Mouse (Mus musculus) adrenal gland, postnatal 4 days (tissue): ENCODE results near the gene Sorcs1. TPM values are rescaled to one million over a fixed set of nuclear protein-coding genes. Genes with fewer than 3 reads are reported as not detected.

Source experiments
- DNase-seq, 2 experiments: peaks; one replicate each; pipeline ENCODE4 v3.0.0; 2021 to 2022; ENCODE audit warnings: low spot score in 2 of 2, mixed read lengths in 2 of 2
- total RNA-seq, 2 experiments: library from RNA; stranded (reverse); gene quantifications; 2 replicates each; pipeline ENCODE4 v1.2.3; 2021

Gene Sorcs1
- total RNA-seq, 2 experiments from 2014 or later = 2.4 to 2.7 TPM

DNA sequence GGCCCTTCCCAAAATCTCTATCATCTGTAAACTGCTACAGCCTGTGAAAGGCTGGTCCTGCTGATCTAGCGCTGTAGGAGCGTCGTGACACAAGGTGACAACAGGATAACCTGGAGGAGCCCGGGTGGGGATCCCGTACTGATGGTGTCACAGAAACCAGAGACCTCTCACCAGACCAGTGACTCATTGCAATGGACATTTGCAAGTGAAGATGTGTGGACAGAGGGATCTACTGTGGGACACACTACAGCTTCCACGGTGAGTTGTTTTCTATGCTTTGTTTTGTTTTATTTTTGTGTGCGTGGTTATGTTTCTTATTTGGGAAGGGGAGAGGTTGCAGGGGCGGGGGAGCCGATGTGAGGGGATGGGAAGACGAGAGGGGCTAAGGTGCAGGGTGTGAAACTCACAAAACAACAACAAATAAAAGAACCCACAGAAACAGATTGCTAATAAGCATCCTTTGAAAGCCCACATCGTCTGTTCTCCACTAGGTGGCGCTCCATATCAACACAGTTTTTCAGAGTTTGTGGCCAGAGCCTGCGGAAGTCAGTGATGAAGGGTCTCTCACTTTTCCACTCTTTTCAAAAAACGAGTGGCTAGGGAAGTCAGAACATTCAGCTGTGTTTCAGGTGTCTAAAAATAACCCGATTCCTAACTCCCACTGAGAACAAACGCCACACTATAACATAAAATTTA, 419.6 kb downstream of the Sorcs1 start:
- peak in 1 of 2 experiments; percentile 6 for DNase-seq

DNA sequence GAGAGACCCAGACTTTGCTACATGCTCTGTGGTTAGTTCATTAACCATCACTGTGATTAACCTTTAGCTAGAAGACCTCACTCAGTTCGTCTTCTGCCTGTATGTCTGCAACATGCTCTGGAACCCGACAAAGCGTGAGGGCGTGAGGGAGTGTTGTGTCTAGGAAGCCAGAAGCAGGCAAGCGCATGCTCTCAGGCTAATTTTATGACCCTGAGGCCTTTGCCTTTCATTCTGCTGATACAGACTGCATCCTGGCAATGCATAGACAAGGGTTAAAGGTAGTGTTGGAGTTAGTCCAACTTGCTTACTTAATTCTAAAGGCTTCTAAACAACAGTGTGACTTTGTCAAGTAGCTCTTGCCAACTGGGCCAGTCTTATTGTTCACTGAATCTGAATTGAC, 458.0 kb downstream of the Sorcs1 start:
- DNase-seq = no peak

DNA sequence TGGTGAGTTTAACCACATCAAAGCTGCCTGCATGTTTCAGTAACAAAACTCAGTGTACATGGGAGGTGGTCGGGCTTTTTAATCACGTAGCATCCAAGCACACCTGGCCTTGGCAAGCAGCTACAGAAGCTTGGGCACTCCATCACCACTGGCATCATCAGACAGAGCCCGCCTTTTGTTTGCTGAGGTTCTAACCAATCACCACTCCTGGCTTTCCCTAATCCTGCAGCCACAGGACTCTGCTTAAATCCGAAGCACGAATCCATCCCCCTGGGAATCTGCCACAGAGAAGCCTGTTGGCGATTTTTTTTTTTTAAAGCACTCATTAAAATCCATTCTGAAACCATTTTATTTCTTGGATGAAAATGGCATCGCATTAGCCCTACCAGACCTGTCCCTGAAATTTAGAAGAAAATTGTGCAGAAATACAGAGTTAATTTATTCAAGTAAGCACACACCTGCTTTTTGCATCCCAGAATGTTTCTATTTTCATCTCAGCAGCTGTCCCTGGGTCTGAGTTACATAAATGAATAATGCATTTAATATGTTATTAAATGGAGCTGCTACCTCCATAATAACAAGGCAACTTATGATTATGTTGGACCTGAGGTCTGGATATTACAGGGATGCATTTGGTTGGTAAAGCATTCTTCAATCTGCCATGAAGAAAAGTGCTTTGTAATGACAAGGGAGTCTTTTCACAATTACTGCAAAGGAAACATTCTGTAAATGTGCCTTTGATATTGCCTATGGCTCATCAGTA, 463.8 kb downstream of the Sorcs1 start:
- no peak for DNase-seq

DNA sequence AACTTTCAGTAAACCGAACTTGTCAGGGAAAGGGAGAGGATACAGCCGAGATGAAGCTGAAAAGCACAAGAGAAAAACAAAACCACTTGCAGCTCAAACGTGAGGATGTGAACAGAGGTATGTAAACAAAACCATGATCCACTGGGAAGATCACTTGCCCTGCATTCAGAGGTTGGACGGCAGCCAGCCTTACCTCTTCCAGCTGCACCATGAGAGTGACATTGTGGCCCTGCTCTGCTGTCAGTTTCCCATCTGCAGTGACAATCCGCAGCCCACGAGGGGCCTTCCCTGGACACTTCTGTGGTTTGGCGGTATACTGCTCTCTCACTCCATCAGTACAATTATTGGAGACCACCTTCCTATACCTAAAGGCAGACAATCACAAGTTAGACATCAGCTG, 468.0 kb downstream of the Sorcs1 start:
- DNase-seq = no peak

DNA sequence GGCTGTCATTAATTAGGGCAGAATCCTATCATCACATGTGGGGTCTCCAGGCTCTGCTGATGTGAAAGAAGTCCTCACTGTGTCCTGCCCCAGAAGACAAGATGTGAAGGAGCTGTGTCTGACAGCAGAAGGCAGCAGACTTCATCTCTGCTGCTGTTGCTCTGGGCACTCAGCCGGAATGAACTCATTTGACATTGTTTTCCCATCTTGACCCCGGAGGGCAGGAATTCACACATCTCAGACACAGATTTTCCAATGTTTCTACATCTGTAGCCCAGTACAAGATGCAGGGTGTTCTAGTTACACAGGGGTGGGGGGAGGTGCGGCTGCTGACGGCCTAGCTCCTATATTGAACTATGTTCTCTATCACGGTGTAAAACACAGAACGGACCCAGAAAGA, 474.1 kb downstream of the Sorcs1 start:
- no peak for DNase-seq

DNA sequence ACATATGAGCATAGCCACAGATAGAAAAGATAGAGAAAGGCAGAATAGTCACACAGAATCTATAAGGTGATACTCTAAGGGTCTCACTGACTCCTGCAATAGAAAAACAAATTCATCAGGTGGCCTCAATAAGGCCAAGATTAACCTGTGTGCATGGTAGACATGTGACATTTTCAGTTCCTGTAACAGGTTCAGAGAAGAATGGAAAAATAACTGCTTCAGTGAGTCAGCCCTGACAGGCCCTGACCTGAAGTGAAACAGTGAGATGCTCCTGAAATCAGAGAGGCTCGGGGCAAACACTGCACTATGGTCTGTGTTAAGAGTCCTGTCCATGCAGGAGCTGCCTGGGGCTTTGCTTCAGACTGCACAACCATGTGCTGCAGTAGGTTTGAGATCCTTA, 481.9 kb downstream of the Sorcs1 start:
- no peak for DNase-seq

DNA sequence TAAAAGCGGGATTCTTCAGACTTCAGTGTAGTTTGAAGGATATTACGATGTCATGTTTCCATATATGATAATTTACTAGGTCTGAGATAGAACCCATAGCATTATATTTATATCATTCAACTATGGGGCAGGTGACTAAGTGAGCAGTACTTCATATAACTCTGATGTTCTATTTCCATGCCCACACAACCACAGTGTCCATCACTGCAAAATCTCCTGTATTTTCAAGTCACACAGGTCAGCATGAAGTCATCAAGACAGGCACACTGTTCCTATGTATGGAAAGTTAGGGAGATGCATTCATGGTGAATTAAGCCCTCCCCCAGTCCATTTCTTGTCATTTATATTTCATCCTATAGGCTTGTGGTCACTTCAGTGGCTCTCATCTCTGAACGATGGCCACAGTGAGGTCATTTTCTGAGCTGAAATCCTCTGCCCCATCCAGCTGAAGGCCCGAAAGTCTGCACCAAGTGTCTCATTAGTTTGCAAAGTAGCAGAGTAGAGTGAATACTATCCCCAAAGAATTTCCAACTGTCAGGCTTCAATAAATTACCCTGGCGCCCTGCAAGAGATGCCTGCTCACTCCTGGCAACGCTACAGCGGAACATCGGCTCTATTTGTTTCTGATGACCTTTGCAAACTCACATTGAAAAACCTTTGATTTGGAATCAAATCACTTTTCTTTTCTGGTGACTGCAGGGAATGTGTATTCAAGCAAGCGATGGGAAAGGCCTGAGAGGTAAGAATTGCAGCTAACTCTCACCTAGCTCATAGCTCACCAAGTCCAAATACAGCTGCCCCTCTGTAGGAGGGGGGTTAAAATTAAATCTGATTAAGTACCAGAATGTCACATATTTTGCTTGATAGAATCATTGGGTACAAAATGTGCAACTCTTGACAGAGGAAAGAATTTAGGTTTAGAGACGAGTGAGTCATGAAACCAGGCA, 492.4 kb downstream of the Sorcs1 start:
- DNase-seq = no peak

DNA sequence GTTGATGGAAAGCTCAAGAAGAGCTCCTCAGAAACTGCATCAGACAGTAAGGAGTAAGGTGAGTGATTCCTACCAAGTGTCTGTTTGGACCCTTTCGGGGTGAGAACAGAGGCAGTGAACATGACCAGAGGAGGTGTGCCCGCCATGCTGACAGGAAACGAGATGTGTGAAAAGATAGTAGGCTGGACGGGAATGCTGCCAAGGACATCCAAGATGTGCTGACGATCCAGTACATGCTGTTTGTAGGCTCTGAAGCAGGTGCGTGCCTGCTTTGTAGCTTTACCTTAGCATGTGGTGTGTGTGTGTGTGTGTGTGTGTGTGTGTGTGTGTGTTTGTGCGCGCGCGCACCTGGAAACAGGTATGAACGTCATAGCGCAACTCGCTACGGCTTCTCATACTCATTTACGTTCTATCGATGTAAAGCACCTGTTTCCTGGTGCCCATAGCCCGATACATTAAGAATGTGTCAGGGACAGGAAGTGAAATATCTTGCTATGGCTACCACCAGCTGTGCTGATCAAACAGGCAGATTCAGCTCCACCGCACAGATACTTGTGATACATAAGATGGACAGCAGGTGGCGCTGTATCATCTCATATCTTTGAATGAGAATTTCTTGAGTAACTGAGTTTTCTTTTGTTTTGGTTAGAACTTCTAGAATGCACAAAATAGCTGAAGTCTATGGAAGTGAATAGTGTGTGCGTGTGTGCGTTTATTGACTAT, 493.4 kb downstream of the Sorcs1 start:
- DNase-seq = peak in 1 of 2 experiments; percentile 7

DNA sequence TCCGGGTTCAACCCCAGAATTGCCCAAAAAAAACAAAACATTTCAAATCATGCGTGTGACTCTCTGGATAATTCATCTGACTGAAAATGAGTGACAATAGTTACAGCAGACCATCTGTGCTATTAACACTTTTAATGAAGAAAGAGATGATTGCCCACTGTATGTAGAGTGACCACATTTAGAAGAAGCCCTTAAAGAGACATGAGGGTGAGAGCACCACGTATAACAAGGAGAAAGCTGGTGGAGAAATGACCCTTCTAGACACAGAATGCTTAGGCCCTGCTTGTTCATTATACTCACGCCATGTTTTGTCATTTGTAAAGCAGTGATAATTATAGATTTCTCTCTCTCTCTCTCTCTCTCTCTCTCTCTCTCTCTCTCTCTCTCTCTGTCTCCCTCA, 499.6 kb downstream of the Sorcs1 start:
- no peak for DNase-seq

DNA sequence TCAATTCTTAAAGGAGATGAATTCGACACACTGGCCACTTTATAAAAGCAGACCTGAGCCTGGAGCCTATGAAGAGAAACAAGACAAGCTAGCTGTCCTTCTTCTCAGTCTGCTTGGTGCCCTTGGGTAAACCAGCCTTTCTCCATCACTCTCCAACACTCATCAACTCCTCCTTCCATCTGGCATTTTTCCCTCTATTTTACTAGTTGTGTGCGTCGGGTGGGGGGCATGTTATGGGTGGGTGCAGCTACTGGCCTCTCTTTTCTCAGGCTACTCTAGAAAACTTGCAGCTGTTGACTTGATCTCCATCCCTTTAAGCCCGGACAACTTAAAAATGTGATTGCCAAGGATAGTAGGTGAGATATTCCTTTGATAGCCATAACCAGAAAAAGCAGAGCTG, 500.3 kb downstream of the Sorcs1 start:
- no peak for DNase-seq

DNA sequence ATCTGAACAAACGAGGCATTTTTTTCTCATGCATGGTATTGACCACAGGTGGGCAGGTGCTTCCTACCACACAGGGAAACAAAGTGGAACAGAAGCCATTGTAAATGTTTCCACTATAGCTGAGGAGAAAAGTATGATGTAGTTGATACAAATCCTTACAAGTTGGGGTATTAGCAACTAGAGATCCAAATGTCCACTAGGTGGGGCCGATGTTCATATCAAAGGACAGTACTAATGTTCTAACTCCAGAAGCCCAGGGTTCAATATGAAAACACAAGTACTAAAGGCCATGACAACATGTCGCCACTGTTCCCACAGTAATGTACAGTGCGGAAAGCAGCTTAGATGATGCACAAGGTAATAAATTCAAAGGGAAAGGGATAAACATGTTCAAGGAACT, 506.6 kb downstream of the Sorcs1 start:
- DNase-seq = no peak

DNA sequence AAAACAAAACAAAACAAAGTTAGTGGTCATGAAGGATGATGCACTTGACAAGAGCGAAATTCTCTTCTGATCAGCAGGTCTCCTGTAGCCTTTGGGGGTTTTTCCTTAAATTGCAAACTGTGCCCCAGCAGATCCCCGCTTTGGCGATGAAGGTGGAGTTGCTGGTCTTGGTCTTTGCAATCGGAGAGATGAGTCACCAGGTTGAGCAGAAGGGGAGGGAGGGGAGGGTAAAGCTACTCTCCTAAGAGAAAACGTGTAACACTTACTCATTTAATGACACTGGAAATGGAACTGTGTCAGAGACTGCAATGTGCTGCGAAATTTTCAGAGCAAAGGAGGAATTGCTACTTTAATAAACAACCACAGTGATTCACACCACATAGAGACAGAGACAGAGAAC, 527.3 kb downstream of the Sorcs1 start:
- no peak for DNase-seq

DNA sequence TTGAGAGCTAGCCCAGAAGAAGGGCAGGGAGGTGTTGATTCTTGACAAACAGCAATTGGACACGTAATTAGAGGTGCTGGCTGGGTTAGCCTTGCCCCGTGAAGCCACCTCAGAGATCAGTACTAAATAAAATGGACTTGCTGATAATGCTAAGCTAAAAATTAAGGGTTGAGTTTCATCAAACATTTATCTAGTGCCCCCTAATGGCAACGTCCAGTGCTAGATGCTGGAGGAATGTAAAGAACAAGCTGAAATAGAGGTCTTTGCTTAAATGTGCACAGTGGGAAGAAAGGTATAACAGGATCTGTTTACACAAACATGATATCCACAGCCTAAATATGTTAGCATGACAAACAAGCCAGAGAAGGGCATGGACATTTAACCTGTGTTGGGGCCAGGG, 532.5 kb downstream of the Sorcs1 start:
- no peak for DNase-seq

DNA sequence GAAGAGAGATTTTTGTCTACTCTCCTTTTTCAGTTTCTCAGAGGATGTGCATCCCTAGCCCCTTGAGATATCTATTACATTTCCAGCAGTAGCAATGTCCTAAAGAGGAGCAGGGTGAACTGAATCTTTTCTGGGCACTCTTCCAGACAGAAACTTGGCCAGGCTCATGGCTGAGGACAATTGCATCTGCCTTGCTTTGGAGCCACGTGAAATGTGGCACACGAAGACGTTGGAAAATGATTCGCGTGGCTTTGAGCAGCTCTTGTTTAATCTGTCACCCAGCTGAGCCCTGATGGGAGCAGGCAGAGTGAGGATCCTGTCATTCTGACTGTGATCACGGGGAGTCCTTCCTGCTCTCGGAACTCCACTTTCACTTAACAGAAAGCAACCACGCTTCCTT, 536.6 kb downstream of the Sorcs1 start:
- no peak for DNase-seq

DNA sequence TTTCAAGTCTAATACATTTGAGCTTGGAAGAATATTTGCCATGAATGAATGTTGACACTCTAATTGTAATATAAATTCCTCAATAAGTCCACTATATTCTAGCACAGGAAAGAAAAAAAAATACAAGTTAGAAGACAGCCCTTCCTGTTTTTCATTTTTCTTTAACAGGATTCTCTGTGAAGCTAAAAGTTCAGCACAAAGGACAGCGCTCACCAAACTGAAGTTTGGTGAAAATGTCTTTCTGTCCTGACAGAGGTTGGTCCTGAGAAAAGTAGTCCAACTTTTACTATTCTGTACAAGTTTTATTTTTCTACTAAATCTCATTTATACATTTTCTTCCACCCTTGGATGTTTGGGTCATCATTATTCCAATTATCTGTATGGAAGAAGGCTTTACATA, 543.8 kb downstream of the Sorcs1 start:
- no peak for DNase-seq

DNA sequence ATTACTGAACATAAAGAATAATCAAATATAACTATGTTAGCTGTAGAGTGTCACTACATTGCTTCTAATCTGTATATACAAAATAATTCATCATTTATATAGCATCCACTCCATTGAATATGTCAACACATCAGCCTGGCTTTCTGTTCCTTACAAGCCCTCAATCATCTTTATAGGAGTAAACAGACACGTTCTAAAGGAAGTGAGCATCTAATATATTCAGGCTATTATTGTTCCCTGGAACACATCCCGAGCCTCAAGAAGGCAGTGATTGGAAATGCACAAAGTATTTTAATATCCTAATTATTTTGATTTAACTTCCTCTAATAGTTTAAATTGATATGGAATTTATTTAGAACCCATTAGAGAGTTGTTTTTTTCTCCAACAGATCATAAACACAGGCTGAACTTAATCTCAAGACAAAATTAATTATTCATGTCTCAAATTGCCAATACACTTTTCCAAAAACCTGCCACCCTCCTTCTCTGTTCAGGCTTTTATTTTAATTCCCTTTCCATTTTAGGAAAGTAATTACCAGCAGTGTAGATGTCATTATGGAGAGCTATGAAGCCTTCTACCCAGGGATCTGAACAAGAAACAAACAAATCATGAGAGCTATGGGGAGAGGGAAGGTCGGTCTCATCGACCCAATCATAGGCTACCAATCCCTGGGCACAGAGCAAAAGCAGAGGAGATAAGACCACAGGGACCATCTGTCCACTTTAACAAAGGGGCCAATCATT, 572.4 kb downstream of the Sorcs1 start:
- no peak for DNase-seq
